Mouse (Mus musculus) stomach, adult 2 months (tissue): ENCODE measurements around the gene Fam160b1. TPM values are rescaled to one million over a fixed set of nuclear protein-coding genes. Genes with fewer than 3 reads are reported as not detected.

Experiments
- polyA plus RNA-seq: library from polyadenylated mRNA; depleted of rRNA; stranded (reverse); fragments of >200 nt; gene quantifications from 2 replicates; pipeline ENCODE4 v1.2.3, GENCODE M21; 2012; rRNA removed

Gene Fam160b1
- 2.4 and 4.2 TPM in 2 replicates for polyA plus RNA-seq

DNA sequence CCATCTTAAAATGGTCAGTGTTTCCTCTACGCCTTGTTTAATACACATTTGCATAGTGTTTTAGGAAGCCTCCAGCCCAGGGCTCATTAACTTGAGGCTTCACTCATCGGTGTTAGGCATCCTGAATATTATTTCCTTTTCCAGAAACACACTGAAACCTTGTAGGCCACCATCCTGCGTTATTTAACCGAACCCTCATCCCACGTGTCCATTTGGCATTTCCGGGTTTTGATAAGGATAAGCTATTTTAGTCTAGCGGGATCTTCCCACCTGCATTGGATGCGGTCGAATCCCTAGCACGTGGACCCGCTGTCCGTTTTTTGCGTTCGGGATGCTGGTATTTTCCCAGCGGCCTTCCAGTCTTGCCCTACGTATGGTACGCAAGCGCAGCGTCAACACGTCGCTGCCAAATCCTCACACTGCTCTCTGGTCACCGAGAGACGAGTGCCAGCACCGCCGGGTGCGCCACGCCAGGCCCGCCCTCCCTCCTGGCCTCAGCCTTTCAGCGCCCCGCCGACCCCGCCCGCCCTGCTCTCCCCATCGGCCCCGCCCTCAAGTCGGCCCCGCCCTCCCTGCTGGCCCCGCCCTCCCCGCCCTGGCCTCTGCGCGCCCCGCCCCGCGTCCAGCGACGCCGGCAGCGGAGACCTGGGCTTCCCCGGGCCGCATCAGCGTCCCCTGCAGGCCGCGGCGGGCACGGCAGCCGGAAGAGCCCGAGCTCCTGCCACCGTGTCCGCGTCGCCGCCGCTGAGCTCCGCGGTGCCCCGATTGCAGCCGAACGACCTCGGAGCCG, at the start of gene Fam160b1:
TSS of gene Fam160b1 (plus strand) at position 340 of the 790 bp plus-strand sequence.

DNA sequence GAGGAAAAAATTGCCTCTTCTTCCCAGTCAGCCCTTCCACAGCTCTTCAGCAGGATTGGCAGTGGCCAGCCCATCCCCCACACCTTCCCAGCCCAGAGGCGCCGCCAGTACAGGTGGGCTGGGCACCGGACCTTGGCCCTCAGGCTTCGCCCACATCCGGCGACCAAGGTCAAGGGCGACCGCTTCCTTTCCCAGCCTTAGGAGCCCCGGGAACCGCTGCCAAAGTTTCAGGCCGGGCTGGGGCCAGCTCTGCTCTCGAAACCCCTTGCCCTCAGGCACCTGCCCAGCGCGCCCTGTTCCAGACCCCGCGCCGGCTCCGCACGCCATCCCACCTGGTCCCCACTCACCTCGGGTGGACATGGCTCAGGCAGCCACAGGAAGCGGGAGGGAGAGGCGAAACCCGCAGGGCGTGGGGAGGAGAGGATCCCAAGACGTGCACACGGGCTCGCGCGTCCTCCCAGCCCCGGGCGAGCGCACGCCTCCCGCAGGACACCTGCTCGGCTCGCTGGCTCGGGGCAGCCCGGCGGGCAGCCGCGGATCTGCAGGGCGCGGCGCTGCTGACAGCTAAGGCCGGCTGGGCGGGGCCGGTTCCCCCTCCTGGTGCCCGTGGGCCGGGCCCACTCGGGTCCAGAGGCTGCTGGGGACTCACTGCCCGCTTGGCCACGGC, 46.0 kb upstream of the Fam160b1 start, which contains the start of gene Ablim1:
TSS of gene Ablim1 (minus strand) at position 574 of the 667 bp plus-strand sequence.

Other genes with a start within 250 kb of the Fam160b1 start
- gene Ablim1, start 45.8 kb upstream of the Fam160b1 start, polyA plus RNA-seq = 22.7 TPM in 2 replicates
- gene Trub1, start 92.2 kb downstream of the Fam160b1 start, polyA plus RNA-seq = 1.5 and 2.5 TPM in 2 replicates